Mouse (Mus musculus): ENCODE measurements around the gene Mcemp1. TPM values are rescaled to one million over a fixed set of nuclear protein-coding genes. Genes with fewer than 3 reads are reported as not detected.

Mcemp1 gene
- 1.4 and 1.6 TPM in 2 replicates for polyA plus RNA-seq (2015; fragmentation: Nextera tagmentation; extraction: Ambion mirVana)

DNA sequence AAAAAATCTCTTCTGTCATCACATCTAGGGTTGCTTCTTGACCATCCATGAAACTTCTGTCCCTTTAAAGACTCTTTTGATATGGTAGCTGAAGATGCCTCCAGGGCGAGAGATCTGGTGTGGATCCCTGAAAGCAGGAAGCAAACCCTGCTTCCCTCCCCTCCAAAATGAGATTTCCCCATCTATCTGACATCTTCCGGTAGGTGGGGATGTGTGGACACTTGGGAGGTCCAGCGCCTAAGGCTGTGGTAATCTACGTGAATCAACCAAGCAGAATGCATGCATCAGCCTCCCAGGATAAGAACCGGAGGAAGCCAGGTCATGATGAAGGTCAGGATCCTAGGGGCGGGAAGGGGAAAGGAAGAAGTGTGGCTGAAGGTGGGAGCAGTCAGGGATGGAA lies at the start of gene Mcemp1:
Mcemp1 (plus strand) TSS at position 248 of the 400 bp plus-strand sequence.
- Histone ChIP-seq H3K27me3 (no peaks in the 10 kb centered on the region), H3K4me1 (replicated peaks) (no peaks in the 10 kb centered on the region), H3K9ac (no peak within 1 kb of the TSS), H3K4me2 (no peak within 1 kb of the TSS), H3K27ac (no peak within 1 kb of the TSS), H3K36me3 (no peaks in the 10 kb centered on the region), H3K9me3 (replicated peaks) (no peaks in the 10 kb centered on the region), H3K4me3 (replicated peaks) (no peak within 1 kb of the TSS)
- WGBS (ENCODE audit: insufficient replicate concordance), result 61% methylated on average over 6 of the region's 6 CpGs
- DNase-seq (no peak), ATAC-seq (ENCODE audit: low read depth) (no peak)

DNA sequence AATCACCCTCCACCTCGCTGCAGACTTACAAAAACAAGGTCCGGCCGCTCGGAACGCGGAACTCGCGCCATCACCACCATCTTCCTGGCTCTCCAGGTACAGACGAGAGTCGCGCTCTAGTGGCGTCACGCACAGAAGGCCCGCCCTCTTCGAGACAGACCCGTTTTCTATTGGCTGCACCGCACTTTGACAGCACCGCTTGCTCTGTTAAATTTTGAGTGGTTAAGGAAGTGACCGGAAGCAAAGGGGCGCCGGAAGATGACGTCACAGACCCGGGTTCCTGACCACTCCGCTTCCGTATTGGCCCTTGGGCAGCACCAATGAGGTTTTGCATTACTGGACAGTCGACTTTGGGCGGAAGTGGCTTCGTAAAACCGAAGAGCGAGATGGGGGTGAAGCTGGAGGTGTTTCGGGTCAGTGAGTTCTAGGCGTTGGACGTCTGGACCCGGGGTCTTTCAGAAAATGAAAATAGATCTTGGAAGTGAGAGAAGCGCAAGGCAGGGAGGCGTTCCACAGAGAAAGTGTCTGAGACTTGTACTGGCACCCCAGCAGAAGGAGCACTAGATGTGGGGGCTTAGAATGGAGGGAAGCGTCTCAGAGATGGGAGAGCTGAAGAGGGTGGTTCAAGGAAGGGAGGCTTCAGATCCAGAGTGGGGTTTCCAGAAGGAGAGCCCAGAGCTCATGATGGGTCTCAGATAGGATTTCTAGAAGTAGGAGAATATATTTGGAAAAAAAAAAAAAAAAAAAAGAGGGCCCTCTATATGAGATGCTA lies 44.2 kb upstream of the Mcemp1 start, which contains the start of the genes Xab2 and Pet100:
Xab2 (minus strand) TSS at position 118 of the 772 bp plus-strand sequence.
Pet100 (plus strand) TSS at position 350 of the 772 bp plus-strand sequence.
- DNase-seq (peak; percentile 99), ATAC-seq (ENCODE audit: low read depth) (peak; percentile 97)
- Histone ChIP-seq H3K36me3 (peaks cover 32% of the 10 kb centered on the region), H3K4me1 (replicated peaks) (peaks cover 32% of the 10 kb centered on the region), H3K9ac (peak within 1 kb of the TSS; percentile 86), H3K27me3 (no peaks in the 10 kb centered on the region), H3K27ac (peak within 1 kb of the TSS; percentile 53), H3K9me3 (replicated peaks) (no peaks in the 10 kb centered on the region), H3K4me3 (replicated peaks) (peak within 1 kb of the TSS; percentile 95), H3K4me2 (peak within 1 kb of the TSS; percentile 88)
- WGBS (ENCODE audit: insufficient replicate concordance), result under 1% methylated on average over 37 of the region's 37 CpGs

DNA sequence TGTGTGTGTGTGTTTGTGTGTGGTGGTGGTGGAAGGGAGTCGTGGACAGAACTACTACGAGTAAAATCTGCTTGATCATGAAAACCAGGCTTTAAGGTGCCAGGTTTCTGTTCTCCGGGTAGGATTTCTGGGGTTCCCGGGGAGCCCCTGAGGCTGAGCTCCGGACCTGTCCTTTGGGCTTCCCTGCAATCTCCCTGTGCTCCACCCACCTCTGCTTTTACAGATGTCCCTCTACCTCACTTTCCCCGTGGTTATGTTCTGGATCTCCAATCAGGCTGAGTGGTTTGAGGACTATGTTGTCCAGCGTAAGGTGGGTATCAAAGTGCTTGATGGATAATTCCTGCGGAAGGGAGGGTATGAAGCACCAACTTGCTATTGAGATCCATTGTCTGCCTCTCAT lies 43.4 kb upstream of the Mcemp1 start:
- WGBS (ENCODE audit: insufficient replicate concordance), result 59% methylated on average over 8 of the region's 8 CpGs
- peaks cover 32% of the 10 kb centered on the region for H3K4me1 ChIP-seq (replicated peaks)
- peak overlapping the region; percentile 83 for H3K9ac ChIP-seq
- H3K27ac ChIP-seq, result no peak overlapping the region
- DNase-seq (no peak), ATAC-seq (ENCODE audit: low read depth) (no peak)
- H3K4me2 ChIP-seq, result peak overlapping the region; percentile 80
- H3K36me3 ChIP-seq, result peaks cover 25% of the 10 kb centered on the region
- peak overlapping the region; percentile 95 for H3K4me3 ChIP-seq (replicated peaks)
- H3K27me3 ChIP-seq, result no peaks in the 10 kb centered on the region
- no peaks in the 10 kb centered on the region for H3K9me3 ChIP-seq (replicated peaks)

- H3K9ac ChIP-seq, result no peak within 1 kb of the TSS
- no peak for DNase-seq
- no peak for ATAC-seq (ENCODE audit: low read depth)
- 54% methylated on average over 1 of the region's 1 CpGs for WGBS (ENCODE audit: insufficient replicate concordance)
- H3K9me3 ChIP-seq (replicated peaks), result no peaks in the 10 kb centered on the region
- no peak within 1 kb of the TSS for H3K27ac ChIP-seq
- H3K4me3 ChIP-seq (replicated peaks), result no peak within 1 kb of the TSS
- peaks cover 8% of the 10 kb centered on the region; the same call in 1 of the 2 replicates for H3K36me3 ChIP-seq
- 0 out of 2 replicates have a peak, but pooled peaks cover 8% of the 10 kb centered on the region for H3K27me3 ChIP-seq
- H3K4me2 ChIP-seq, result no peak within 1 kb of the TSS
- peaks cover 16% of the 10 kb centered on the region for H3K4me1 ChIP-seq (replicated peaks)
Observed at GRCm38 (mm10) chr8:3625445-3625844, 40.1 kb upstream of the Mcemp1 start, which contains the start of gene Pcp2. Gene Pcp2 (minus strand): TSS chr8:3625545.

DNA sequence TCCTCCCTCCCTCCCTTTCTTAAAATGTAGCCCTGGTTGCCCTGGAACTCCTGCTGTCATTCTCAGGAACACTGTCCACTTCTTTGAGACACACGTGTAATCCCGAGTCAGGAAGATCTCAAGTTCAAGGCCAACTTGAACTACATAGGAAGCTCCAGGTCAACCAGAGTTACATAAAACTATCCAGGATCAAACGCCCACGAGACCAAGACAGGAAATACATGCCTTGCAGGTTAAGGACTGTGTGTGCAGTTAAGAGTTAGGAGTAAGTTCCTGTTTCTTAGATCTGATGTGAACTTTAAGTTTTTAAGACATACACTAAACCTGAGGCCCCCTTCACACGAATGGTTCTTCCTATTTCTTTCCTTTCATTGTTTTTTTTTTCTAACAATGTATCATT lies 38.6 kb upstream of the Mcemp1 start:
- peaks cover 24% of the 10 kb centered on the region for H3K4me1 ChIP-seq (replicated peaks)
- no peak overlapping the region for H3K4me3 ChIP-seq (replicated peaks)
- H3K27me3 ChIP-seq, result 0 out of 2 replicates have a peak, but pooled peaks cover 8% of the 10 kb centered on the region
- DNase-seq (no peak), ATAC-seq (ENCODE audit: low read depth) (no peak)
- WGBS (ENCODE audit: insufficient replicate concordance), result 22% methylated on average over 5 of the region's 5 CpGs
- peaks cover 8% of the 10 kb centered on the region; the same call in 1 of the 2 replicates for H3K36me3 ChIP-seq
- no peak overlapping the region for H3K9ac ChIP-seq
- no peak overlapping the region for H3K27ac ChIP-seq
- no peak overlapping the region for H3K4me2 ChIP-seq
- H3K9me3 ChIP-seq (replicated peaks), result no peaks in the 10 kb centered on the region

DNA sequence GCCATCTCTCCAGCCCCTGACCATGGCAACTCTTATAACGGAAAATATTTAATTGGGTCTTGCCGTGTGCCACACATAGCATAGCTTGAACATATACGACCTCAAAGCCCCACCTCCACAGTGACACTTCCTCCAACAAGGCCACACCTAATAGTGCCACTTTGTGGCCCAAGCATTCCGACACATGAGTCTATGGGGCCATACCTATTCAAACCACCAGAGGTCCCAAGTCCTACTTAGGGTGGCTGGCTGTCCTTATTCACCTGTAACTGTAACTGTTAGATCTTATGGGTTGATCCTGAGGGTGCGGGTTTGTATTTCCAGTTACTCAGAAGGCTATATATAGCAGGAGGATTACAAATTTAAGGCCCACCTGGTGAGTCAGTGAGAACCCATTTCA lies 37.5 kb upstream of the Mcemp1 start:
- Histone ChIP-seq H3K4me1 (replicated peaks) (peaks cover 24% of the 10 kb centered on the region), H3K27ac (no peak overlapping the region), H3K4me2 (no peak overlapping the region), H3K4me3 (replicated peaks) (no peak overlapping the region), H3K36me3 (peaks cover 9% of the 10 kb centered on the region), H3K9ac (no peak overlapping the region), H3K27me3 (0 out of 2 replicates have a peak, but pooled peaks cover 8% of the 10 kb centered on the region), H3K9me3 (replicated peaks) (no peaks in the 10 kb centered on the region)
- no peak for ATAC-seq (ENCODE audit: low read depth)
- WGBS (ENCODE audit: insufficient replicate concordance), result 42% methylated on average over 5 of the region's 5 CpGs
- DNase-seq, result peak; percentile 15

DNA sequence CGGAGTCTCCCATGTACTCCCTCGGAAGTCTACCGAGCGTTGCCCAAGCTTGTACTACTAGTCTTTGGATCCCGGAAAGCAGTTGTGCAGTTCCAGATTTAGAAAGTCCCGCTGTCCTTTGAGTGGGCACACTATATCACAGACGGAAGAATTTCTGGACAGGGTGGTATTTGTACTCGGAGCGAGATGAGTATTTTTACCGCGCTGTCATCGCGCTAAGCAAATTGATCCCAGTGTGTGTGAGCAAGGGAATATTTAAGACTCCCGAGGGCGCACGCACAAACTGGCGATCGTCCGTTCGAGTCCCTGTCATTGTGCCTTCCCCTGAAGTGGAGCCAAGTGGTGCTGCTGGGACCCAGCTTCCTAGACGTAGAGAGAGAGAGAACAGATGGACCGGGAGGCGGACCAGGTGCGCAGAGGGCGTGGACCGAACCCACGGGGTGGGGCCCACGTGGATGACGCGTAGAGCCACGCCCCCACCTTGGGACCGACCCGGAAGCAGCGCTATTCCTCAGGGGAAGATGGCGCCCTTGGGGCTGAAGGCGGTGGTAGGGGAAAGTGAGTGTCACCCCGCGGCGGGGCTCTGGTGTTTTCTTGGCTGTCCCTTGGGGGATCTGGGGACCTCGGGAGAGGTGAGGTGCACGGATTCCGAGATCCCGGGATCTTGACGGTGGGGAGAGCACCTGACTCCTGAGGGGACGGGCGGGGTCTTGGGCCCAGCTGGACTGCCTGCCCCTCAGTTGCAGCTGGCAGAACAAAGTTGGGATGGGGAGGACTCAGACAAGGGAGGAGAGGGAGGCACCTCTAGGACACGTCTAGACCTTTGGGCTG lies 34.7 kb upstream of the Mcemp1 start, which contains the start of gene Stxbp2:
Stxbp2 (plus strand) TSS at position 309 of the 831 bp plus-strand sequence.
- H3K27me3 ChIP-seq, result 0 out of 2 replicates have a peak, but pooled peaks cover 8% of the 10 kb centered on the region
- H3K9me3 ChIP-seq (replicated peaks), result no peaks in the 10 kb centered on the region
- H3K4me1 ChIP-seq (replicated peaks), result peaks cover 24% of the 10 kb centered on the region
- H3K4me2 ChIP-seq, result peak within 1 kb of the TSS; percentile 90
- peak within 1 kb of the TSS; percentile 71 for H3K27ac ChIP-seq
- peak; percentile 93 for ATAC-seq (ENCODE audit: low read depth)
- peaks cover 31% of the 10 kb centered on the region for H3K36me3 ChIP-seq
- peak within 1 kb of the TSS; percentile 84 for H3K9ac ChIP-seq
- WGBS (ENCODE audit: insufficient replicate concordance), result 5% methylated on average over 47 of the region's 47 CpGs
- peak within 1 kb of the TSS; percentile 80 for H3K4me3 ChIP-seq (replicated peaks)
- peak; percentile 85 for DNase-seq

- Histone ChIP-seq H3K4me2 (peak overlapping the region; percentile 90), H3K36me3 (peaks cover 37% of the 10 kb centered on the region), H3K4me1 (replicated peaks) (peaks cover 24% of the 10 kb centered on the region), H3K9ac (peak overlapping the region; percentile 84), H3K9me3 (replicated peaks) (no peaks in the 10 kb centered on the region), H3K27ac (peak overlapping the region; percentile 71), H3K27me3 (0 out of 2 replicates have a peak, but pooled peaks cover 8% of the 10 kb centered on the region), H3K4me3 (replicated peaks) (peak overlapping the region; percentile 80)
- DNase-seq (peak; percentile 54), ATAC-seq (ENCODE audit: low read depth) (peak; percentile 61)
- WGBS (ENCODE audit: insufficient replicate concordance), result 5% methylated on average over 8 of the region's 8 CpGs
Observed at GRCm38 (mm10) chr8:3631478-3631875, 34.1 kb upstream of the Mcemp1 start.

- DNase-seq (peak; percentile 62), ATAC-seq (ENCODE audit: low read depth) (peak; percentile 79)
- no peaks in the 10 kb centered on the region for H3K9me3 ChIP-seq (replicated peaks)
- H3K27me3 ChIP-seq, result no peaks in the 10 kb centered on the region
- no peak overlapping the region for H3K4me2 ChIP-seq
- no peak overlapping the region for H3K9ac ChIP-seq
- WGBS (ENCODE audit: insufficient replicate concordance), result 9% methylated on average over 5 of the region's 5 CpGs
- H3K27ac ChIP-seq, result no peak overlapping the region
- H3K36me3 ChIP-seq, result peaks cover 18% of the 10 kb centered on the region
- peaks cover 11% of the 10 kb centered on the region for H3K4me1 ChIP-seq (replicated peaks)
- H3K4me3 ChIP-seq (replicated peaks), result no peak overlapping the region
Observed at GRCm38 (mm10) chr8:3645804-3646203, 19.8 kb upstream of the Mcemp1 start.

DNA sequence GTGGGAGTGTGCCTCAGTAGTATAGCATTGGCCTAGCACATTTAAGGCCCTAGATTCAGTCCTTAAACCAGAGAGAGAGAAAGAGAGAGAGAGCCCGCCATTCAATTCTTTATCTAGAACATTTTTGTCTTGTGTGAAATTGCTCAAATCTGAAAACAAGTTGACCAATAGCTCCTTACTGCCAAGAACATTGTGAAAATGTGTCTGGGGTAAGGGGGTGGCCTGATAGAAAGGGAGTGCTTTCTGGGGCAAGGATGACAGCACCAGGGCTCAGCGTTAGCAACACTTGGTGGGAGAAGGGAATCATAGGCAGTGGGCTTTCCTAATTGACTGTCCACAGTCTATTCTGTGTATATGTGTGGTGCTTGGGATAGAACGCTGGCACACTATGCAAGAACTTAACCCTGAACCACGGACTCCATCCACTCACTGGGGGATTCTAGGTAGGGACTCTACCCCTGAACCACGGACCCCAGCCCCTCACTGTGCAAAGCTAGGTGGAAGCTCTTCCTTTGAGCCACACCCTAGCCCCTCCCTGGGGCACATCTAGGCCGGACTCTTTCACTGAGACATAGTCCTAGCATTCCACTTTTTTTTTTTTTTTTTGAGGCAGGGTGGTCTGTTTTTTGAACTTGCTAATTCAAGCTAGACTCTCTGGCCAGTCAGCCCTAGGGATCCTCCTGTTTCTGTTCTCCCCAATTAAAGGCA lies 18.6 kb upstream of the Mcemp1 start:
- H3K36me3 ChIP-seq, result peaks cover 7% of the 10 kb centered on the region
- no peak overlapping the region for H3K4me2 ChIP-seq
- H3K9me3 ChIP-seq (replicated peaks), result no peaks in the 10 kb centered on the region
- 65% methylated on average over 6 of the region's 6 CpGs for WGBS (ENCODE audit: insufficient replicate concordance)
- H3K4me1 ChIP-seq (replicated peaks), result peaks cover 11% of the 10 kb centered on the region
- ATAC-seq (ENCODE audit: low read depth), result no peak
- no peak overlapping the region for H3K9ac ChIP-seq
- H3K27ac ChIP-seq, result no peak overlapping the region
- DNase-seq, result no peak
- H3K4me3 ChIP-seq (replicated peaks), result no peak overlapping the region
- H3K27me3 ChIP-seq, result 0 out of 2 replicates have a peak, but pooled peaks cover under 1% of the 10 kb centered on the region
